Mouse (Mus musculus) heart, postnatal 25 days (tissue): ENCODE results near the gene Isg20l2. TPM values are rescaled to one million over a fixed set of nuclear protein-coding genes. Genes with fewer than 3 reads are reported as not detected.
"Not testable (repeated sequence)": the region's sequence is repeated elsewhere in the genome, so short reads cannot be mapped to it uniquely, and the experiment has no call there.

ENCODE experiments used
- DNase-seq: peaks from one replicate; pipeline ENCODE4 v3.0.0; 2022; ENCODE audit warnings: low spot score
- intact Hi-C: fragments of 180-260 bp; cut with DNase I; formaldehyde crosslinking; loops from one replicate; pipeline ENCODE4 v1.15.1; 2025
- total RNA-seq, 2 experiments: library from RNA; stranded (reverse); gene quantifications; 2 replicates each; pipeline ENCODE4 v1.2.3; 2021

Gene Isg20l2
- 10 to 100 TPM; 12.1 to 12.4 TPM for total RNA-seq

GRCm38 (mm10) chr3:87930078-87930795, at the start of gene Isg20l2, which contains the start of gene Rrnad1:
Gene Isg20l2, plus strand, starts transcription at chr3:87930314.
Gene Rrnad1, minus strand, starts transcription at chr3:87930717.
- DNase-seq: peak; percentile 94
- intact Hi-C loops: no loop called here

DNA sequence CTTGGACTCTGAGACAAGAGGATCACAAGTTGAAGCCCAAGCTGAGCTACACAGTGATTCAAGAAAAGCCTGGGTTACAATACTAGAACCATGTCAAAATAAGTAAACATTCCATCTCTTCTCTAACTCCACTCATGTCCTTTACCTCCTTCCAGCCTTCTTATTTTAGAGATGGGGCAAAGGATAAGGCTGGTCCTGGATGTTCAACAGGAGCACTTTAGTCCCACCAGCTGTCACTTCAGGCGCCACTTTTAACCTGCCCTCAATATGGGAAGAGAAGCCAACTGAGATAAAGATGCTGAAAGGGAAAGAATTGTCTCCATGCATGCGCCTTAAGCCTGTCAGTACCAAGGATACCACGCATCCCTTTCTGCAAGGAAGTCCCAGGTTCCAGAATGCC, 45.8 kb upstream of the Isg20l2 start:
- intact Hi-C loops: no loop called here
- DNase-seq: no peak

DNA sequence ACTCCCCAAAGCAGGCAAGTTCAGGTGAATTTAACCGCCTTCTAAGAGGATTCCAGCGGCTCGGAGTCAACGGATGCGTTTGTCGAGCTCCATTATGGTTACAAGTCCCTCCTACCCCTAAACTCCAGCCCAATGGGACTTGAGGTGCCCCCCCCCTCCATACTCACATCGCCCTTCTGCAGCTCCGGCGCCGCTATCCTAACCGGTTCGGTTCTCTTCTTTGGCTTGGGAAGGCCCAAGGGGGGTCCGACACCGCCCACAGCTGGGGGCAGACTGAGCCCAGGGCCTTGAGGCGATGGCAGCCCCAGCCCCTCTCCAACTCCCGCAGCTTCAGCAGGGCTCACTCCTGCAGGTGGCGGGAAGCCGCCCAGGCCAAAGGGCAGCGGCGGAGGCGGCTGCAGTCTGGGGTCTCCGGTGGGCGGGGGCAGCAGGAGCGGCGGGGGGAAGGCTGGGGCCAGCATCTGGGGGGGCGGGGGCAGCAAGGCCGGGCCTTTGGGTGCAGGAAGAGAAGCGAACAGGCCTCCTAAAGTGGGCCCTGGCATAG, 45.3 kb upstream of the Isg20l2 start:
- DNase-seq: no peak
- intact Hi-C loops: no loop called here

DNA sequence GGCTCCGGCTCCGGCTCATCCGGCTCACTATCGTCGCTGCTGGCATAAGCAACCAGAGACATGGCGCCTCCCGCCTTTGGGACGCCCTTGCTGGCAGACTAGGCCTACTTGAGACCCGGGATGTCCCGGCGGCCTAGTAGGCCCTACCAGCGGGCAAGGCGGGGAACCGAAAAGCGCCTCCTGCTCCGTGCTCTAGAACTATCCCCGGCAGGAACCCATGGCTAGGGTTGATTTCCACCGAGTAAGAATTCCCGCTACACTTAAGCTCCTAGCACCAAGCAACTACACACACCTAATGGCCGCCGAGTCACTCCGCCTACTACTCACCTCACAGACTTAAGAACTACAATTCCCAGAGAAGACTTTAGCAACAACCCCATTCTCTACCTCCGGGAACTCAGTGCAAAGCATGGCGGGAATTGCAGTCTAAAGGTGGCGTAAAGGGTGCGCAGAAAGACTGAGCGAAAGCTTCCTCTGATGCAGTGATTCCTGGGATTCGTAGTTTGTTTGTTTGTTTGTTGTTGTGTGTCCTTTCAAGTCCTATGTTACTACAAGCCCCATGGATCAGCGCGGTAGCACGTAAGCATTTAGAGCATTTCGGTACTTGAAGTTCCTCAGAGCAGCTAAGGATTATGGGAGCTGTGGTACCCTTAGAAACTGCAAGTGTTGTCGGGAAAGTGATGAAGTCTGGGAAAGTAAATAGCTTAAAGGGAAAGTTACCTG, 44.7 kb upstream of the Isg20l2 start, which contains the start of gene Prcc:
Gene Prcc (minus strand): TSS at position 328 of the 723 bp plus-strand sequence.
- intact Hi-C loops: loop anchor here (1.0 kb wide), 2 partner anchors 21 to 33 kb away; partner anchors contain the start of gene Hdgf
- DNase-seq: peak; percentile 92

- intact Hi-C loops: loop anchor here (1.0 kb wide), 2 partner anchors 20 to 32 kb away; partner anchors contain the start of gene Hdgf
- no peak for DNase-seq
These were observed 44.1 kb upstream of the Isg20l2 start for GRCm38 (mm10) chr3:87886004-87886365.

DNA sequence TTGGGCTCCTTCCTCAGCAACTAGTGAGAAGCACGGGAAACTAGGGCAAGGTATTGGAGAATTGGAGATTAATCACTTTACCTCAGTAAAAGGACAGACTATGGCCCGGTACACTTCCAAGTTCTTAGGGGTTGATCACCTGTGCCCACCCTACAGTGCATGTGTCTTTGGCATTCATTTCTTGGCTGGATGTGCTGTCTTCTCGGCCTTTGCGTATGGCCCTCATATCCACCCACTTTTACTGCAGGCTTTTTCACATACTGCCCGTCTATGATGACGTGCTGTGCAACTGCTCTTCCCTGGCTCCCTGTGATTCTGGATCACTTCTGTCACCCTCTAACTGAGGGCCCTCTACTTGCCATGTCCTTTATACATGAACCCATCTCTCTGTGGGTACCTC, 43.7 kb upstream of the Isg20l2 start:
- intact Hi-C loops: loop anchor here (1.0 kb wide), 2 partner anchors 20 to 32 kb away; partner anchors contain the start of gene Hdgf
- DNase-seq: no peak

DNA sequence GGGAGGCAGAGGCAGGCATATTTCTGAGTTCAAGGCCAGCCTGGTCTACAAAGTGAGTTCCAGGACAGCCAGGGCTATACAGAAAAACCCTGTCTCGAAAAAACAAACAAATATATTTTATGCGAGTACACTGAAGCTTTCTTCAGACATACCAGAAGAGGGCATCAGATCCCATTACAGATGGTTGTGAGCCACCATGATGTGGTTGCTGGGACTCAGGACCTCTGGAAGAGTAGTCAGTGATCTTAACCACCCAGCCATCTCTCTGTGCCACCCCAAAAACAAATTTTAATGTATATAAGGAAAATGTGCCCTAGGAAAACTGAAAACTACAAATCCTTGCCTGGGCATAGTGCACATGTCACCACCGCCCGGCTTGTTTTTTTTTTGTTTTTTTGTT, 42.7 kb upstream of the Isg20l2 start:
- DNase-seq, intact Hi-C loops: not testable (repeated sequence)

- no peak for DNase-seq
- intact Hi-C loops: no loop called here
These were observed 38.6 kb upstream of the Isg20l2 start for GRCm38 (mm10) chr3:87891481-87891880.

GRCm38 (mm10) chr3:87893367-87893905, 36.7 kb upstream of the Isg20l2 start:
- intact Hi-C loops: no loop called here

GRCm38 (mm10) chr3:87899266-87899665, 30.8 kb upstream of the Isg20l2 start:
- DNase-seq: no peak
- intact Hi-C loops: no loop called here

More at GRCm38 (mm10) chr3:87893367-87893905, 36.7 kb upstream of the Isg20l2 start:
- no peak for DNase-seq

- intact Hi-C loops: no loop called here
- no peak for DNase-seq
These were observed 30.3 kb upstream of the Isg20l2 start for GRCm38 (mm10) chr3:87899776-87900175.

DNA sequence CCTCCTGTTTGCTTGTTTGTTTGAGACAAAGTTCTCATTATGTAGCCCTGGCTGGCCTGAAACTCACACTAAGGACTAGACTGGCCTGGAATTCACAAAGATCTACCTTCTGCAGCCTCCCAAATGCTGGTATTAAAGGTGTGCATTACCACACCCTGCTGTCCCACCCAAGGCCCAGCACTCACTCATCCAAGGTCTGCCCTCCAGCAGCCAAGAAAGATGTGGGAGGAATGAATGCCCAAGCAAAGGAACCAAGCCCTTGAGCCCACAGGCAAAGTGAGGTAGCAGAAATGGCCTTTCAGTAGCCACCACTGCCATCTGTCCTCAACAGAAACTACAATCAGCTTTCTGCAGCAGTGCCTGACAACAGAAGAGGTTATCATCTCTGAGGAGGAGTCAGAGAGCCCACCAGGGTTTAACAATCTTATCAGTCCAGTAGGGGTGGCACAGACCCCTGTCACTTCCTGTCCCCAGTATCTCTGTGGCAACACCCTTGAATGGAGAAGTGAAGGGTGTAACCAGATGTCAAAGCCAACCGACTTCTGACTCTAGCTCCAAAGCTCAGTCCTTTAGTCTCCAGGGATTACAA, 29.0 kb upstream of the Isg20l2 start:
- intact Hi-C loops: no loop called here

DNA sequence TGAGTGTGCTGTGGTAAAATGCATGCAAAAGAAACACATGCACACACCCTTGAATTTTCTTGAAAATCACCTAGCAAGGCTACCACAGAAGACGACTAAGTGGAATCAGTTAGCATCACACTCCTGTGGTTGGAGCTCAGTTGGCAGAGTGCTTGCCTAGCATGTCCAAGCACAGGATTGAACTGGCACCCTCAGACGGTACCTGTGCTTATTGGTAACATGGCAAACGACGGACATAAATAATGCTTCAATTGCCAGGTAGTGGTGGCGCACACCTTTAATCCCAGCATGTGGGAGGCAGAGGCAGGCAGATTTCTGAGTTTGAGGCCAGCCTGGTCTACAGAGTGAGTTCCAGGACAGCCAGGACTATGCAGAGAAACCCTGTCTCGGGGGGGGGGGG, 28.2 kb upstream of the Isg20l2 start:
- DNase-seq, intact Hi-C loops: not testable (repeated sequence)

More for the DNA sequence above, 29.0 kb upstream of the Isg20l2 start:
- DNase-seq: no peak

- no peak for DNase-seq
- intact Hi-C loops: no loop called here
These were observed 26.3 kb upstream of the Isg20l2 start for GRCm38 (mm10) chr3:87903821-87904220.

DNA sequence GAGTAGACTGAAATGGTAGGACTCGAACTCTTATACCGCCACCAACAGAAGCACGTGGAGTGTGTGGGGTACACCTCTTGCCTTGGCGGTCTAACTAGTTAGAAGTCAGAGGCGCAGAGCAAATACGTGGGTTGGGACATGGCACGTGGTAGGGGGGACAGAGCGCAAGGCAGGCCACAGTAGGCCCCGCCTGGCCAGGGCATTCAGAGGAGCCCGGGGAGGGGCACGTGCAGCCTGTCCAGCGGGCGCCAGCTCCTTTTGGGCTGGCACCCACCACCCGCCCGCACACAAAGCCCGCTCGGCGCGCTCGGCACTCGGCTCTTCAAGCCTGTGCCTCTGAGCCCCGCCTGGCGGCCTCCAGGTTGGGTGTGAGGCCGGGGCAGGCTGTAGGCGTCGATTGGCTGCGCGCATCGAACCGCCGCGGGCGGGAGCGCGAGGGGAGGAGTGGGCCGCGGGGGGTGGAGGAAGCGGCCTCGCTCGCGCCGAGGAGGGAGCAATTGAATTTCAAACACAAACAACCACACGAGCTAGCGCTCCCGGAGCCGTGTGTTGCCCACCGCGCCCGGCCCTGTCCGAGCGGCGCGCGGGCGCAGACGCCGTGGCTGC, 24.1 kb upstream of the Isg20l2 start, which contains the start of gene Hdgf:
Gene Hdgf (plus strand): TSS at position 442 of the 606 bp plus-strand sequence.
- intact Hi-C loops: loop anchor here (1.0 kb wide), 1 partner anchor 20 kb away; no protein-coding TSS in a partner anchor
- DNase-seq: peak; percentile 93

DNA sequence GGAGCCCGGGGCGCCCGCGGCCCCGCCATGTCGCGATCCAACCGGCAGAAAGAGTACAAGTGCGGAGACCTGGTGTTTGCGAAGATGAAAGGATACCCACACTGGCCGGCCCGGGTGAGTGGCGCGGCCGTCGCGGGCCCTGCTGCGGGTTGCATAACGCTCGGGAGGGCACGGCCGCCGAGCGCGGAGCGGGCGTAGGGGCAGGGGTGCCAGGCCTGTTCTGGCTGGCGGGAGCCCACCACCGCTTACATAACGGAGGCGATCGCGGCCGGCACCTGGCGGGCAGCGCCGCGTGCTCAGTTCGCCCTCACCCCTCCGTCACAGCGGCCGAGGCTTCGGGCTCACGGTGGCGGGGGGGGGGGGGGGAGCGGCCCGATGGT, 23.5 kb upstream of the Isg20l2 start:
- intact Hi-C loops: loop anchor here (1.0 kb wide), 1 partner anchor 20 kb away; no protein-coding TSS in a partner anchor
- peak; percentile 51 for DNase-seq

DNA sequence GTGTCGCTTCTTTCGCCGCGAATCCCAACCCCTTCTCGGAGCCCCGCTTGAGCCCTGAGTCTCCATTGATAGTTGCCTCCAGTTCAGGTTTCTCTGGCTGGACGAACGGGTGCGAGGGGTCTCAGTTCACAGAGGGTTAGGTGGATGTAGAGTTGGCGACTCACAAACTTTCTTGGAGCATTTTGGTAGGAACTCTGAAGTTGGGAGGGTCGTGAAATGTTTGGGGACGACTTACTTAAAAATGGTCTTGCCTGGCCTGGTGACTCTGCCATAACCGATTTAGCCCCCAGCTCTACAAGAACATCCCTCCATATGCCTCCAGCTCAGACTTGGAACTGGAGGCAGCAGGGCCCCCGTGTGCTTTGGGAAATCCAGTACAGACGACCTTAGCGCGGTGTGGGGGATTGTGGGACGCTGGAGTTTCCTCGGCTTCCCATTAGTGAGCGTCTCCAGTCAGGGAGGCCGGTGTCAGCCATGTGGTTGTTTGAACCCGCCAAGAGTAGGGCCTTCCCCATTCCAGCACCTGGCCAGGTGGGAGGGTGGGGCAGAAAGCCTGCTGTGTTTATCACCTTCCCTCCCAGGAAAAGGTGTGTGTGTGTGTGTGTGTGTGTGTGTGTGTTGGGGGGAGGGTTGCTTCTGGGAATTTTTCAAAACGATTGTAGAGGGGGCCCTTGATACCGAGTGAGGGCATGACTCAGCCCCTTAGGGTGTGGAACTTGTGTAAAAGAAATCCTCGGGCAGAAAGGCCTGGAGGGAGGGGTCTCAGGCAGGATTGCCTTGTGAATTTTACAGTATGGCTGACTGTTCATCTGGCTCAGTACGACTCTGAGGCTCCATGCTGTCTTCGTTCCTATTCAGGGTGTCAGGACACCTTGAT, 22.9 kb upstream of the Isg20l2 start:
- intact Hi-C loops: loop anchor here (1.0 kb wide), 1 partner anchor 21 kb away; no protein-coding TSS in a partner anchor
- DNase-seq: no peak

DNA sequence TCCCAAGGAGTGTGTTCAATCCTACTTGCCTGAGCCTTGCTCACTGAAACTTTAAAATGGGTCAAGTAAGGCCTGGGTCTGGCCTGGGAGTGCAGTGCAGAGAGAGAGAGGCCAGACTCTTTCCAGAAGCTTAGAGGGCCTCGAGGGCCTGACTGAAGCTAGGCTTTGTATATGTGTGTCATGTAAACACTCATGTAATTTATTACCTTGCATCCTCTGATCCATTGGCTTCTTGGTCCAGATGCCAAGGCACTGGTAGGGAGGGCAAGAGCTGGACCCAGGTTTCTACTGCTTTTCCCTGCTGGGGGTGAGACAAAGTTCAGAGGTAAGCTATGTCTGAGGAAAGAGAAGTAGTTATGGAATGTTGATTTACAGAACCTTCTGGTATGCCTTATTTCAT, 22.2 kb upstream of the Isg20l2 start:
- intact Hi-C loops: no loop called here
- DNase-seq: no peak
